Mouse (Mus musculus): Measurements from ENCODE around the gene Ptgir. TPM values are rescaled to one million over a fixed set of nuclear protein-coding genes. Genes with fewer than 3 reads are reported as not detected.

The Ptgir gene
- total RNA-seq (2014; rRNA removed) (0.11 and 0.14 TPM in 2 replicates), polyA plus RNA-seq (2015; fragmentation: Nextera tagmentation; extraction: Ambion mirVana) (0.11 TPM in 1 of 2 replicates, not detected in the other)

GRCm38 (mm10) chr7:16906281-16906680 lies at the start of gene Ptgir:
Ptgir (plus strand) TSS chr7:16906490.
- DNase-seq (ENCODE audit: low spot score), result no peak

GRCm38 (mm10) chr7:16858336-16858735 lies 48.0 kb upstream of the Ptgir start:
- no peaks in the 10 kb centered on the region for H3K27me3 ChIP-seq (ENCODE audit: insufficient read depth, low read length)
- H3K9ac ChIP-seq (replicated peaks; ENCODE audit: low read length, poor library complexity, severe bottlenecking), result no peak overlapping the region
- H3K4me1 ChIP-seq (ENCODE audit: insufficient read depth, low read length), result no peaks in the 10 kb centered on the region
- no peak overlapping the region for H3K27ac ChIP-seq (ENCODE audit: low read depth, low read length)
- H3K36me3 ChIP-seq (ENCODE audit: insufficient read depth, low read length), result peaks cover 39% of the 10 kb centered on the region
- H3K4me3 ChIP-seq (ENCODE audit: low read depth, low read length), result no peak overlapping the region
- DNase-seq (ENCODE audit: low spot score) (no peak), ATAC-seq (ENCODE audit: low FRiP score) (no peak)
- WGBS, result 20% methylated on average over 17 of the region's 17 CpGs
- H3K9me3 ChIP-seq (ENCODE audit: low read length), result no peaks in the 10 kb centered on the region
- TF ChIP-seq CTCF (IDR thresholded peaks at IDR 0.05), result peak; percentile 73
- no peak overlapping the region for H3K4me2 ChIP-seq (ENCODE audit: low read depth, low read length, poor library complexity, severe bottlenecking)

More at GRCm38 (mm10) chr7:16906281-16906680, at the start of gene Ptgir:
- H3K27me3 ChIP-seq (ENCODE audit: insufficient read depth, low read length), result no peaks in the 10 kb centered on the region
- no peak within 1 kb of the TSS for H3K27ac ChIP-seq (ENCODE audit: low read depth, low read length)
- H3K4me3 ChIP-seq (ENCODE audit: low read depth, low read length), result no peak within 1 kb of the TSS
- no peaks in the 10 kb centered on the region for H3K36me3 ChIP-seq (ENCODE audit: insufficient read depth, low read length)
- H3K4me2 ChIP-seq (ENCODE audit: low read depth, low read length, poor library complexity, severe bottlenecking), result no peak within 1 kb of the TSS
- no peak for TF ChIP-seq CTCF (IDR thresholded peaks at IDR 0.05)
- H3K9ac ChIP-seq (replicated peaks; ENCODE audit: low read length, poor library complexity, severe bottlenecking), result no peak within 1 kb of the TSS
- 27% methylated on average over 6 of the region's 6 CpGs for WGBS
- ATAC-seq (ENCODE audit: low FRiP score), result no peak
- no peaks in the 10 kb centered on the region for H3K4me1 ChIP-seq (ENCODE audit: insufficient read depth, low read length)
- H3K9me3 ChIP-seq (ENCODE audit: low read length), result no peaks in the 10 kb centered on the region

- no peak for ATAC-seq (ENCODE audit: low FRiP score)
- 23% methylated on average over 5 of the region's 5 CpGs for WGBS
These were observed 46.2 kb upstream of the Ptgir start for GRCm38 (mm10) chr7:16859902-16860651.

GRCm38 (mm10) chr7:16867488-16867887 lies 38.8 kb upstream of the Ptgir start:
- Histone ChIP-seq H3K9ac (replicated peaks; ENCODE audit: low read length, poor library complexity, severe bottlenecking) (no peak overlapping the region), H3K4me3 (ENCODE audit: low read depth, low read length) (no peak overlapping the region), H3K27me3 (ENCODE audit: insufficient read depth, low read length) (no peaks in the 10 kb centered on the region), H3K4me2 (ENCODE audit: low read depth, low read length, poor library complexity, severe bottlenecking) (no peak overlapping the region), H3K4me1 (ENCODE audit: insufficient read depth, low read length) (peaks cover 4% of the 10 kb centered on the region), H3K9me3 (ENCODE audit: low read length) (no peaks in the 10 kb centered on the region), H3K36me3 (ENCODE audit: insufficient read depth, low read length) (peaks cover 13% of the 10 kb centered on the region; the same call in 1 of the 2 replicates), H3K27ac (ENCODE audit: low read depth, low read length) (no peak overlapping the region)
- ATAC-seq (ENCODE audit: low FRiP score) (no peak), DNase-seq (ENCODE audit: low spot score) (no peak)
- no peak for TF ChIP-seq CTCF (IDR thresholded peaks at IDR 0.05)
- 83% methylated on average over 3 of the region's 3 CpGs for WGBS

More at GRCm38 (mm10) chr7:16859902-16860651, 46.2 kb upstream of the Ptgir start:
- peak; percentile 90 for TF ChIP-seq CTCF (IDR thresholded peaks at IDR 0.05)
- Histone ChIP-seq H3K9me3 (ENCODE audit: low read length) (no peaks in the 10 kb centered on the region), H3K27me3 (ENCODE audit: insufficient read depth, low read length) (no peaks in the 10 kb centered on the region), H3K4me3 (ENCODE audit: low read depth, low read length) (no peak overlapping the region), H3K36me3 (ENCODE audit: insufficient read depth, low read length) (peaks cover 28% of the 10 kb centered on the region), H3K4me2 (ENCODE audit: low read depth, low read length, poor library complexity, severe bottlenecking) (no peak overlapping the region), H3K9ac (replicated peaks; ENCODE audit: low read length, poor library complexity, severe bottlenecking) (no peak overlapping the region), H3K27ac (ENCODE audit: low read depth, low read length) (no peak overlapping the region), H3K4me1 (ENCODE audit: insufficient read depth, low read length) (no peaks in the 10 kb centered on the region)
- DNase-seq (ENCODE audit: low spot score), result peak; percentile 47

- DNase-seq (ENCODE audit: low spot score) (peak; percentile 98), ATAC-seq (ENCODE audit: low FRiP score) (peak; percentile 99)
- Histone ChIP-seq H3K4me2 (ENCODE audit: low read depth, low read length, poor library complexity, severe bottlenecking) (peak overlapping the region; percentile 68), H3K4me3 (ENCODE audit: low read depth, low read length) (peak overlapping the region; percentile 37), H3K9me3 (ENCODE audit: low read length) (no peaks in the 10 kb centered on the region), H3K9ac (replicated peaks; ENCODE audit: low read length, poor library complexity, severe bottlenecking) (peak overlapping the region; percentile 59), H3K27me3 (ENCODE audit: insufficient read depth, low read length) (no peaks in the 10 kb centered on the region), H3K36me3 (ENCODE audit: insufficient read depth, low read length) (peaks cover 13% of the 10 kb centered on the region; the same call in 1 of the 2 replicates), H3K4me1 (ENCODE audit: insufficient read depth, low read length) (peaks cover 4% of the 10 kb centered on the region), H3K27ac (ENCODE audit: low read depth, low read length) (peak overlapping the region; percentile 93)
- whole genome bisulfite sequencing, result 12% methylated on average over 16 of the region's 16 CpGs
- TF ChIP-seq CTCF (IDR thresholded peaks at IDR 0.05), result no peak
These were observed 36.8 kb upstream of the Ptgir start for GRCm38 (mm10) chr7:16869497-16869896.

GRCm38 (mm10) chr7:16871600-16871999 lies 34.7 kb upstream of the Ptgir start:
- Histone ChIP-seq H3K4me1 (ENCODE audit: insufficient read depth, low read length) (peaks cover 9% of the 10 kb centered on the region), H3K4me2 (ENCODE audit: low read depth, low read length, poor library complexity, severe bottlenecking) (no peak overlapping the region), H3K27me3 (ENCODE audit: insufficient read depth, low read length) (no peaks in the 10 kb centered on the region), H3K9me3 (ENCODE audit: low read length) (no peaks in the 10 kb centered on the region), H3K4me3 (ENCODE audit: low read depth, low read length) (no peak overlapping the region), H3K27ac (ENCODE audit: low read depth, low read length) (no peak overlapping the region), H3K36me3 (ENCODE audit: insufficient read depth, low read length) (peaks cover 4% of the 10 kb centered on the region; the same call in 1 of the 2 replicates), H3K9ac (replicated peaks; ENCODE audit: low read length, poor library complexity, severe bottlenecking) (no peak overlapping the region)
- DNase-seq (ENCODE audit: low spot score) (no peak), ATAC-seq (ENCODE audit: low FRiP score) (no peak)
- 86% methylated on average over 10 of the region's 10 CpGs for WGBS
- no peak for TF ChIP-seq CTCF (IDR thresholded peaks at IDR 0.05)

Data from midbrain, postnatal 0 days (tissue).